Mouse (Mus musculus) liver, embryonic 14.5 days (tissue): ENCODE measurements at regions not wholly inside any gene's neighbourhood (a gene's known extent, or its start where the extent isn't known, plus 50 kb on each side); places are given as distances from the start of the nearest gene placed in this dataset.

Source experiments
- ATAC-seq: fragments of 200-750 bp; cut with Nextera tagmentation; 2 replicates; pipeline ENCODE4 v1.8.0; 2017; ENCODE audit warnings: moderate number of reproducible peaks, mild to moderate bottlenecking, moderate library complexity; ENCODE audit not compliant: insufficient read depth
- DNase-seq, 3 experiments: peaks; one replicate each; pipeline ENCODE4 v3.0.0-alpha.2; 2012 to 2013; ENCODE audit warnings: low read depth in 3 of 3, low spot score in 3 of 3
- H3K27ac ChIP-seq: fragments of 300-500 bp; sonication (generic); 2 replicates; pipeline ENCODE4 v1.5.1; 2014; ENCODE audit warnings: moderate library complexity, mild to moderate bottlenecking, control low read depth, inconsistent platforms
- H3K27me3 ChIP-seq: fragments of 300-500 bp; sonication (generic); 2 replicates; pipeline ENCODE4 v1.6.1; 2014; ENCODE audit warnings: mild to moderate bottlenecking, low read length, moderate library complexity; ENCODE audit not compliant: control insufficient read depth, insufficient read depth
- H3K36me3 ChIP-seq: fragments of 300-500 bp; sonication (generic); replicated peaks from 2 replicates; pipeline ENCODE4 v1.6.1; 2014; ENCODE audit warnings: low read depth; ENCODE audit not compliant: control insufficient read depth, insufficient read depth
- H3K4me1 ChIP-seq, 2 experiments: fragments of 200-500 bp in 1 of 2; fragments of 300-500 bp in 1 of 2; sonication (generic) in 1 of 2; replicated peaks; 2 replicates each; pipeline ENCODE4 v1.6.1; 2012 to 2014; ENCODE audit warnings: antibody characterized with exemption in 1 of 2, inconsistent platforms in 1 of 2, low read length in 1 of 2; ENCODE audit not compliant: control insufficient read depth in 2 of 2, insufficient read depth in 2 of 2
- H3K4me2 ChIP-seq: fragments of 300-500 bp; sonication (generic); 2 replicates; pipeline ENCODE4 v1.6.1; 2014; ENCODE audit warnings: low read depth, mild to moderate bottlenecking, control low read depth, moderate library complexity
- H3K4me3 ChIP-seq, 2 experiments: fragments of 200-500 bp in 1 of 2; fragments of 300-500 bp in 1 of 2; sonication (generic) in 1 of 2; 2 replicates each; pipeline ENCODE4 v1.5.1; 2012 to 2014; ENCODE audit warnings: low read depth in 2 of 2, low read length in 2 of 2, mild to moderate bottlenecking in 2 of 2, control low read depth in 1 of 2, inconsistent platforms in 1 of 2, moderate library complexity in 1 of 2; ENCODE audit not compliant: insufficient read depth in 1 of 2
- H3K9ac ChIP-seq: fragments of 300-500 bp; sonication (generic); replicated peaks from 2 replicates; pipeline ENCODE4 v1.6.1; 2014; ENCODE audit warnings: mild to moderate bottlenecking, control low read depth, moderate library complexity
- H3K9me3 ChIP-seq: fragments of 300-500 bp; sonication (generic); 2 replicates; pipeline ENCODE4 v1.6.1; 2016; ENCODE audit warnings: low read length, mixed read lengths; ENCODE audit not compliant: control insufficient read depth
- CTCF ChIP-seq: IDR thresholded peaks from 2 replicates; pipeline ENCODE4 v1.5.1; 2016; ENCODE audit warnings: antibody characterized with exemption, low read depth, control low read depth
- EP300 ChIP-seq: IDR thresholded peaks from 2 replicates; pipeline ENCODE4 v1.6.1; 2016; ENCODE audit warnings: antibody characterized with exemption, low read depth
- WGBS: fragments of 180-500 bp; shearing (Covaris S2); extraction: QIAGEN DNeasy Blood & Tissue Kit; methylation state at CpG from one replicate; pipeline ENCODE4 v1.1.7; 2014; ENCODE audit not compliant: insufficient replicate concordance; 5-methylcytosine and 5-hydroxymethylcytosine counted together

DNA sequence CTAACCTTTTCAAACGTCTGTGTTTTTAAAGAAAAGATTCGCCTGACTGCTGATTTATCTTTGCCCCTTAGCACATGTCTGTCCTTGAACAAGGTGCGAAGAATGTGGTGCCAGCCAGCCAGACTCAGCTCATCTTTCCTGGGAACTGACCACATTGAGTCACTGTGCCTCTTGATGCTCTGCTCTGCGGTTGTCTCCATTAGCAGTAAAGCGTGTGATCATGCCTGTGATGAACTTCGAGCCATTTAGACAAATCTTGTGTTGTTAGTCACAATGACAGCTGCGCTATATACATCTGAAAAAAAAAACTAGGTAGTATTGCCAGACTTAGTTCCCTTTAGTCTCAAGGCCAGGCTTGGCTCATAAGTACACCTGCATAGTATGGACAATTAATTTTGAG is 140.1 kb downstream of the Fam43a start:
- Histone ChIP-seq H3K9ac (no peak overlapping the region), H3K4me2 (no peak overlapping the region), H3K9me3 (no peaks in the 10 kb centered on the region), H3K27me3 (no peaks in the 10 kb centered on the region), H3K27ac (no peak overlapping the region), H3K4me1 (no peaks in the 10 kb centered on the region), H3K36me3 (no peaks in the 10 kb centered on the region), H3K4me3 (no peak overlapping the region)
- 65% methylated on average over 7 of the region's 7 CpGs for WGBS
- DNase-seq (no peak), ATAC-seq (no peak)
- no peak for TF ChIP-seq EP300
- no peak for TF ChIP-seq CTCF

DNA sequence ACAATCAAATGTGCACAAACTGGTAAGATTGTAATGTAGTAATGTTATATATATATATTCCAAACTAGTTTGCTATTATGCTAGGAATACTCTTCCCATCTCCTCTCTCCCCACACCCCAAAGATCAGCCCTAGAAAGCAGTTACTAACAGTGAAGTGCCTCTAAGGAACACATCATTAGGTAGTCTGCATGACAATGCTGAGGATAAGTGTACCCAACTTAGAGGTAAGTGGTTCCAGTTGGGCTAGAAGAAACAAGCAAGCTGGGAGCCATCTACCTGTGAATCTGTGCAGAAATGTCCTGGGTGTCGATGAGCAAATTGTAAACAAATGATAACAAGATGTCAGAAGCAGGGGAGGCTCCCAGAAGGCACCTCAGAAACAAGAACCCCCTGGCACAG is 141.7 kb downstream of the Fam43a start:
- no peak for DNase-seq
- 33% methylated on average over 1 of the region's 1 CpGs for WGBS

DNA sequence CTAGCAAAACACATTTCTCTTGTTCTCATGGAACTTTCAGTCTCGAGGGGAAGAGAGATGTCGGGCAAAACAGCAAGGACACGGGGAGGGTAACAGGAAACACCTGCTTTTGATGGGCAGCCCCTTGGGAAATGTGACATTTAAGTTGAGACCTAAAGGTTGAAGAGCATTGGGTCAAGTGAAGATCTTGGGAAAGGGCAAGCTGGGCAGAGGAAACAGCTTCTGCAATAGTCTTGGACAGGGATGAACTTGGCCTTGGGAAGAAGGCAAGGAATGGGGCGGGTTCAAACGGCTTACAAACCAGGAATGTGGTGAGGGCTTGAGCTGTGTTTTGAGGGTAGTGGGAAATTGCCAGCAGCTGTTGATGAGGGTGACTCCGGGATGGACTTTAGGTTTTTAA is 143.0 kb downstream of the Fam43a start:
- DNase-seq (no peak), ATAC-seq (no peak)
- TF ChIP-seq CTCF (no peak), EP300 (no peak)
- Histone ChIP-seq H3K27me3 (no peaks in the 10 kb centered on the region), H3K4me1 (0 out of 4 replicates have a peak, but pooled peaks cover 0 to 2% of the 10 kb centered on the region in 2 experiments), H3K36me3 (no peaks in the 10 kb centered on the region), H3K4me2 (no peak overlapping the region), H3K27ac (no peak overlapping the region), H3K9me3 (no peaks in the 10 kb centered on the region), H3K4me3 (no peak overlapping the region), H3K9ac (no peak overlapping the region)
- 37% methylated on average over 6 of the region's 6 CpGs for WGBS

More for the DNA sequence above, 141.7 kb downstream of the Fam43a start:
- no peaks in the 10 kb centered on the region for H3K9me3 ChIP-seq
- no peak for ATAC-seq
- H3K27me3 ChIP-seq: no peaks in the 10 kb centered on the region
- H3K4me3 ChIP-seq: no peak overlapping the region
- H3K27ac ChIP-seq: no peak overlapping the region
- no peak overlapping the region for H3K4me2 ChIP-seq
- TF ChIP-seq CTCF: no peak
- TF ChIP-seq EP300: no peak
- no peaks in the 10 kb centered on the region for H3K4me1 ChIP-seq
- no peak overlapping the region for H3K9ac ChIP-seq
- H3K36me3 ChIP-seq: no peaks in the 10 kb centered on the region

DNA sequence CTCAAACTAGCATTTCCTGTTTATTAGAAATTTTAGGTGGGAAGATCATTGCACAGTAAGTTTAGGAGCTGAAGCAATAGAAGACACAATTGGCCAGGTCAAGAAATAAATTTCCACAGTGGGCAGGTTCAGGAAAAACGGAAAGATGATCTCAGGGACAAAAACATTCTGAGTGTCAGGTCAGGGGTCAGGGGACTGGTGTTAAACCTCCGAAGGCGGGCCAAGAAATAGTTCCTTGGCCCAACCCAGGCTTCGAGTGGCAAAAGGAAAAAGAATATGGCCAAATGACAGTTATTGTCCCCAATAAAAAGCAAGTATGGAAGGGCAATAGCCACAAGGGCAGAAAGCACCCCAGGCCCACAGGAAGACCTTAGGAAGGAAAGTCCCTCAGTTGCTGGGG is 144.0 kb downstream of the Fam43a start:
- H3K4me1 ChIP-seq: 0 out of 4 replicates have a peak, but pooled peaks cover 0 to 2% of the 10 kb centered on the region in 2 experiments
- TF ChIP-seq EP300: no peak
- TF ChIP-seq CTCF: no peak
- H3K9me3 ChIP-seq: no peaks in the 10 kb centered on the region
- H3K4me2 ChIP-seq: no peak overlapping the region
- H3K27ac ChIP-seq: no peak overlapping the region
- H3K27me3 ChIP-seq: no peaks in the 10 kb centered on the region
- ATAC-seq (no peak), DNase-seq (no peak)
- H3K36me3 ChIP-seq: no peaks in the 10 kb centered on the region
- H3K4me3 ChIP-seq: no peak overlapping the region
- WGBS: 59% methylated on average over 4 of the region's 4 CpGs
- H3K9ac ChIP-seq: no peak overlapping the region

DNA sequence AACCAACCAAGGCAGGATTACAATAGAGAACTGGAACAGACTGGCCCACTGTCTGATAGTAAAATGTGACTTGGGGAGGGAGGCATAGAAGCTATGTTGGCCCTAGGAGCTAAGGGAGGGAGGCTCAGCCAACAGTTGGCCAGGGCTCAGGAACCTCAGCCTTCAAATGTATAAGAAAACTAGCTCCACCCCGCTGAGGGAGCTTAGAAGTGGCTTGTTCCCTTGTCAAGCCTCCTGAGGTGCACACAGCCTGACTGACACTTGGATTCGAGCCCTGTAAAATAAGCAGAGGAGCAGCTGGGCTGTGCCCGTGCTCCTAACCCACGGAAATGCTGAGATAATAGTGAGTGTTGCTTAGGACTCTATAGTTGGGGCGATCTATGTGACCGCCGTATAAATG is 144.7 kb downstream of the Fam43a start:
- Histone ChIP-seq H3K9ac (no peak overlapping the region), H3K36me3 (no peaks in the 10 kb centered on the region), H3K4me1 (0 out of 4 replicates have a peak, but pooled peaks cover 0 to 2% of the 10 kb centered on the region in 2 experiments), H3K4me3 (no peak overlapping the region), H3K4me2 (no peak overlapping the region), H3K9me3 (no peaks in the 10 kb centered on the region), H3K27me3 (no peaks in the 10 kb centered on the region), H3K27ac (no peak overlapping the region)
- TF ChIP-seq CTCF: no peak
- no peak for TF ChIP-seq EP300
- WGBS: 57% methylated on average over 7 of the region's 7 CpGs
- ATAC-seq: no peak
- DNase-seq: no peak
